Mouse (Mus musculus): ENCODE results near the gene Tnfsf15. TPM values are rescaled to one million over a fixed set of nuclear protein-coding genes. Genes with fewer than 3 reads are reported as not detected.

The Tnfsf15 gene
- total RNA-seq, 2 experiments from 2014 or later: 0.08 TPM; not detected in 1

- DNase-seq: no peak
These were observed 60.3 kb downstream of the Tnfsf15 start for GRCm38 (mm10) chr4:63684412-63685252.

- DNase-seq: no peak
These were observed 61.2 kb downstream of the Tnfsf15 start for GRCm38 (mm10) chr4:63683716-63684115.

GRCm38 (mm10) chr4:63683056-63683455 lies 61.9 kb downstream of the Tnfsf15 start:
- DNase-seq: no peak

- no peak for DNase-seq
These were observed 62.5 kb downstream of the Tnfsf15 start for GRCm38 (mm10) chr4:63682441-63682840.

- DNase-seq: no peak
These were observed 63.4 kb downstream of the Tnfsf15 start for GRCm38 (mm10) chr4:63681557-63681956.

Other genes with a start within 250 kb of the Tnfsf15 start
- 1 to 10 TPM; 2.1 to 2.6 TPM for gene Whrn, start 249.1 kb downstream of the Tnfsf15 start, total RNA-seq (2021)
- 100 to 1,000 TPM; 203 to 223 TPM for gene Atp6v1g1, start 200.3 kb downstream of the Tnfsf15 start, total RNA-seq (2021)
- gene Tmem268, start 186.3 kb downstream of the Tnfsf15 start, total RNA-seq (2021): 10 to 100 TPM; 10.4 to 12.1 TPM
- gene Gm11213, start 139.9 kb downstream of the Tnfsf15 start, total RNA-seq (2021): not detected
- not detected for gene Tex48, start 122.7 kb downstream of the Tnfsf15 start, total RNA-seq (2021)
- gene Gm11214, start 81.7 kb downstream of the Tnfsf15 start, total RNA-seq (2021): not detected
- gene Tnfsf8, start 116.2 kb upstream of the Tnfsf15 start, total RNA-seq (2021): not detected

Measured in gastrocnemius, postnatal 25 days (tissue).